Mouse (Mus musculus): ENCODE results near the gene Cep41.
A peak's percentile ranks its signal among the peaks of the same experiment; 100 is the strongest.

Cep41 gene

DNA sequence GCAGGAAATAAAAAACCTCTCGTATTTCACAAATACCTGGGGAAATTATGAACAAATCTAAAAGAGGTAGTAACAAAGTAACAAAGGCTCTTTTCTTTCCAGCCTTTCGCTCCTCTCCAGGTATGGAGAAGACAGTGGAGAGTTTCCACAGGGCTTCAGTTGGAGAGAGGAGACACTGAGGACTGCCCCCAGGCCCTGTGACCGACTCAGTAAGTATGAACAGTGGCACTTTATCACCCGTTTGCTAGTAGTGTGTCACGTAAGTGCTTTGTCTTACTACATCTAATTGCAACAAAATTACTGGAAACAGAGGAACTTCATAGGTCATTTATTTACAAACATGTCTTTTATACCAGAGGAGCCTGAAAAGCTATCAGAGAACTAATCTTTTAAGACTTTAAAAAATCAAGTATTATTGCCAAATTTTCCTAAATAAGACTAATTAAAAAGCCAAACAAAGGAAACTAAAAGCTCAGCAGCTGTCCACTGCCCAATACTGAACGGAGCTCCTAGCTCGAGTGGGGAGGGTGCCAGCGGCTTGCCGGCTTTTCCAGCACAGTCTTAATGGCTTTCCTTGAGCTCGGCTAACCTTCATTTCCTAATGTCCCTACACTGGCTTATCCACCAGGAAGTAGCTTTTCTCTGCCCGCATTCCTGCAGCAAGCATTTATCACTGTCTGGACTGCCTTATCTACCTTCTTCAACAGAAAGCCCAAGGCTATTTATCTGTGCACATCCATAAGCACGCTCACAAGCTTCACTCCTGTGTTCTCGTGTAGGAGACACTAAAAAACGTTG, 19.6 kb downstream of the Cep41 start:
- DNase-seq (ENCODE audit: low spot score) = no peak

DNA sequence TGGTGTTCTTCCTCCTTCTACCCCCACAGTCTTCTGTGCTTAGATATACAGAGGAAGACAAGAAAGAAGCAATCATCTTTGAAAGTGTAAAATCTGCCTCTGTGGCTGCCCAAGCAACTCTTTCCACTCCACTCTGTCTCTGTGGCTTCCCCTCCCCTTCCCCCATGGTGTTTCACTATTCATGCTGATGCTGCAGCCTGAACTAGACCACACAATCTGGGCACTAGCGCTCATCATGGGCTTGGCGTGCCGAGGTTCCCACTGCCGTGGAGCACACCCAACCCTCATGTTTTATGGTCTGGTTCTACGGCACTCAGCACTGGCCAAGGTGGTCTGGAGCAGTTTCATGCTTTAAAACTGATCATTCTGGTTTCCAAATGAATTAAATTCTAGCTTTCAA, 21.9 kb downstream of the Cep41 start:
- no peak for DNase-seq (ENCODE audit: low spot score)

DNA sequence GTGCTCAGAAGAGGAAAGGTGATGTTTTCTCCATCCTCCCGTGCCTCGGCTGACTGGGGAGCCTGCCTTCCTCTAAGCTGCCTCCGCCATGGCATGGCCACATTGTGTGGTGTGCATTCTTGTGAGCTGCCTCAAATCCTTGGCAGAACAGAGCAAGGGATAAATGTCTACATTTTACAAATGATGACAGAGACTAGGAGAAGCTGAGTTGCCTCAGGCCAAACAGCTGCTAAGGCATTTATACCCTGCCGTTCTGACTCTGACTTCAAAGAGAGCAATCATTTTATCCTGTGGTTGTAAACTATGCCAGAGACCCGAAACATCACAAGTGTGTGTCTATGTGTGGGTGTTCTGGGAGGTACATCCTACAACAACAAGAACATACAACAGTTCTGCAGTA, 26.0 kb downstream of the Cep41 start:
- DNase-seq (ENCODE audit: low spot score) = no peak

DNA sequence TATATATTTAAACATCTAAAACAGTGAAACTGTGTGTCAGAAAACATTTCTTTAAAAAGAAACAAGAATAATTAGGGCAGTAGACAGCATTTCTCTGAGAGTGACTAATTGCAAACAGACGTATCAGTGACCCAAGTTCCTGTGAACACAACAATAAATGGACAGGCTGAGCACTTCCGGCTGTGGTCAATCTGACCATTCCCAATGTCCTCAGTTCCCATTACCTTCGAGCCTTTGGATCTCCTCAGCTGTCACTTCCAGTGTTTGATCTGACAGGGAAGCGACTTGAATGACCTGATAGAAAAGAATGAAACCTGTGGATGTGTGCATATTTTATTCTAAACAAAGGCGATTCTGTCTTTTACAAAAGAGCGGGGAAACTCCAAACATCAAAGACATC, 27.5 kb downstream of the Cep41 start:
- DNase-seq (ENCODE audit: low spot score) = no peak

- DNase-seq (ENCODE audit: low spot score) = no peak
Measured at GRCm38 (mm10) chr6:30665296-30665695, 28.3 kb downstream of the Cep41 start.

- no peak for DNase-seq (ENCODE audit: low spot score)
Measured at GRCm38 (mm10) chr6:30664776-30665175, 28.8 kb downstream of the Cep41 start.

- no peak for DNase-seq (ENCODE audit: low spot score)
Measured at GRCm38 (mm10) chr6:30658619-30659018, 34.9 kb downstream of the Cep41 start.

DNA sequence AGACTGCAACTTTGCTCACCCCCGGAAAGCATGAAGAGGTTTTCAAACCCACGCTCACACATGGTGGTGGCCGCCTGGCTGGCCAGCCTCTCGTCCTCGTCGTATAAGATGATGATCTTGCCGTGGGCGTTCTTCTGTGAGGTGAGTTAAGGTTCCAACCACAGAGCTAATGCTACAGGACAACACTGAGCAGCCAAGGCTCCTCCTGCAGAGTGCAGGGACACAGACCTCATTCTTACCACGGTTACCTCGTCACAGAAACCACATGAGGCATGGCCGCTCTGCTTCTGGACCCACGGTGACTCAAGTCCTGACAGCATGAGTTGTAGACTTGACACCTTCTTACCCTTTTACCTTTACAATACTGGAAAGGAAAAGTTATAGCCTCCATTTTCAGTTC, 36.3 kb downstream of the Cep41 start:
- DNase-seq (ENCODE audit: low spot score) = no peak

GRCm38 (mm10) chr6:30654932-30655331, 38.6 kb downstream of the Cep41 start:
- no peak for DNase-seq (ENCODE audit: low spot score)

DNA sequence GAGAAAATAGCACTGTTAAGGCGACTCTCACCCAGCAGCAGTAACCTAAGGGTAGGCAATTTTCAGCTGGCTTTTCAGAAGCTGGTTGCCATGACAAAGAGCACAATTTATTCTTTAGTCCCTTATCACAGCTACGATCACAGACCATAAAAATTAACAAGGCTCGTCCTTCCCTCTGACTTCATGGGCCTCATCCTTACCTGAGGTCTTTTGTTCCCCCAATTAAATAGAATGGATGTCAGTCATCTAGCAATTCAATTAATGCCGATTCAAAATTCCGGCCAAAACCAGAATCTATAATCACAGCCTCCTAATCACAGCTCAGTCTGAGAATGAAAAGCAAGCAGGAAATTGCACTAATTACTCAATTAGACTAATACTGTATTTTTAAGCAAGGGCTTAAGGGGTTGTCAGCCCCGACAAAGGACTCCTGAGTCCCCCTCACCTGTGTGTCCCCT, 39.1 kb downstream of the Cep41 start:
- no peak for DNase-seq (ENCODE audit: low spot score)

- no peak for DNase-seq (ENCODE audit: low spot score)
Measured at GRCm38 (mm10) chr6:30653518-30653917, 40.0 kb downstream of the Cep41 start.

DNA sequence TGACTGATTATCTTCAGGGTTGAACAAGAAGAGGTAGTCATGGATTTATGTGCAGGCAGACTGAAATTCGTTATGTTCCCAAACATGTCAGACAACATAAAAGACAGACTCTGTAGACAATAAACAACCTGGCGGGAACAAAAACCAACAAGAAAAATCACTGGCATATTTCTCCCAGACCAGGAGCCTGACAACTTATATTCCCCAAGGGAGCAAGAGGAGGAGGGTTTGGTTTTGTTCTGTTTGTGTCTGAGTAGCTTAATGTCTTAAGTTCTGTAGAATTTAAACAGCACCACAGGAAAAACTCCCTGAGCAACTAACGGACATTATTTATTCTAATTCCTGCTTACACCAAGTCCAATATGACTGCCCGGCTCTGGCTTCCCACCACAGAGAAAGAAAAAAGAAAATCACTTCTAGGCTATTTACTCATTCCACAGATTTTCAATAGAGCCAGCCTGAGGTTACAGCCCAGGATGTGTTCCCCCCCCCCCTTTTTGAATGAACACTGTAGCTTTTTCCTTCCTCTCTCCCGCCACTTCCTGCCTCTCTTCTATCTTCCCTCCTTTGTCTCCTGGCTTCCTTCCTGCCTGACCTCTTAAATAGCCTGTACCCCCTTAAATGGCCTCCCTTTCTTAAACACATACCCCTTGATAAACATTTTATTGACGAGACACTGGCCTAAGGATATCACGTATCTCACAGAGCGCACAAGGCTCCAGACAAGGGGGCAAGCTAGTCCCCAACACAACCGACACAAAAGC, 40.9 kb downstream of the Cep41 start:
- DNase-seq (ENCODE audit: low spot score) = no peak

- peak; percentile 34 for DNase-seq (ENCODE audit: low spot score)
Measured at GRCm38 (mm10) chr6:30649651-30650296, 43.8 kb downstream of the Cep41 start.

GRCm38 (mm10) chr6:30645379-30645778, 48.2 kb downstream of the Cep41 start:
- DNase-seq (ENCODE audit: low spot score) = no peak

GRCm38 (mm10) chr6:30644462-30644861, 49.1 kb downstream of the Cep41 start:
- no peak for DNase-seq (ENCODE audit: low spot score)

GRCm38 (mm10) chr6:30643694-30644460, 49.7 kb downstream of the Cep41 start:
- no peak for DNase-seq (ENCODE audit: low spot score)

DNA sequence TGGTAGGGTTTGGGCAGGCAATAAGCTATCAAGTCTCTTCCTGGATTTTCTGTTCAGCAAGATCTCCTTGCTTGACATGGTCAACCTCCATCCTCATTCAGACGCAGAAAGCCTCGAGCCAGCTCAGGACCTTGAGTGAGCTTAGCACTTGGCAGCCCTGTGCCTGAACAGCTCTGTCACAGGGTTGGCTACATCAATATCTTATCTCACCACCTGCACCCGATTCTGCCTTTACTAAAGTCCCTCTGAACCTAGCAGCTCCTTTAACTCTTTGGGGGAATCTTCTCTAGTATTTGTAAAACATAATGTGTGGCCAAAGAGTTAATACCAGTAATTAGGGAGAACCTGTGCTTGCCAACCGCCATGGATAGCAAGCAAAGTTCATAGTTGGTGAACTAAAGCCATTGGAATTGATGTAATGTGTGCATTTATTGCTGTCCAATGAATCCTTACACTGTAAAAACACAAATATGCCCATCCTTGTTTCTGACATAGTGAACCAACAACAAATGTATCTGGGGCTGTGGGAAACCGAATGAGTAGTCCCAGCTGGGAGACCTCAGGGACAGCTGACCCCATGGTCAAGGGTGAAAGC, 54.8 kb downstream of the Cep41 start, which contains the start of gene Cpa1:
TSS of gene Cpa1 (plus strand) at position 545 of the 595 bp plus-strand sequence.
- no peak for DNase-seq (ENCODE audit: low spot score)

- DNase-seq (ENCODE audit: low spot score) = no peak
Measured at GRCm38 (mm10) chr6:30636186-30636842, 57.2 kb downstream of the Cep41 start.

GRCm38 (mm10) chr6:30635361-30635862, 58.1 kb downstream of the Cep41 start:
- no peak for DNase-seq (ENCODE audit: low spot score)

- no peak for DNase-seq (ENCODE audit: low spot score)
Measured at GRCm38 (mm10) chr6:30629989-30630388, 63.6 kb downstream of the Cep41 start.

- DNase-seq (ENCODE audit: low spot score) = peak; percentile 54
Measured at GRCm38 (mm10) chr6:30628152-30628551, 65.4 kb downstream of the Cep41 start.

Measured in layer of hippocampus, adult 11-12 months (tissue).